19 mouse cellular contexts compared by ENCODE assay signal in the genomic region with DNA sequence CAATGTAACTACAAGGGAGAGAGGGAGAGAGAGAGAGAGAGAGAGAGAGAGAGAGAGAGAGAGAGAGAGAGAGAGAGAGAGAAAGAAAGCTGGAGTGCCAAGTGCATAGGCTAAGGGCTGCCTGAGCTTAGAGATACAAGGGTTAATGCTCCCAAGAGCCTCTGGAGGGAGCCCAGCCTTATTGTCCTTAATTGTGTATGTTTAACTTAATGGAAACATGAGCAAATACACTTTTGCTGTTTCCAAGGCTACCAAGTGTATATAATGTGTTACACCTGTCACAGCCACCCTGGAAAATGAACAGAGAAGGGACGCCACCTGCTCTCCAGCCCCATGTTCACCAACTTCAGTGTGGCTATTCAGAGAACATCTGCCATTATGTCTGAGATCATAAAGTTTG.
DNase-seq lines count a peak whose midpoint lies in the region; ATAC-seq and TF ChIP-seq lines count a peak whose summit lies in the region.
"Had no signal": no experiment of that assay in that cellular context is flagged by ENCODE, and none has a peak within 500 bp of the region (broad histone marks: within the 10 kb centered on the region; RNA-seq: fewer than 3 reads in every experiment).

No protein-coding gene starts in this region.

- TF ChIP-seq POLR2A in brain, embryonic 14.5 days (IDR thresholded peaks at IDR 0.05; ENCODE audit: borderline replicate concordance, extremely low read depth, insufficient read depth, insufficient read length, poor library complexity, severe bottlenecking): no peak

- no peak overlapping the region for H3K27ac ChIP-seq in embryonic facial prominence, embryonic 11.5 days (replicated peaks; ENCODE audit: low read depth, low read length)
- no peak overlapping the region for H3K27ac ChIP-seq in embryonic facial prominence, embryonic 10.5 days (replicated peaks)
- H3K27ac ChIP-seq in lung, embryonic 14.5 days (ENCODE audit: low read depth): no peak overlapping the region
- no peak overlapping the region for H3K27ac ChIP-seq in stomach, embryonic 16.5 days (ENCODE audit: low read length)
- H3K27ac ChIP-seq: embryonic facial prominence, embryonic 13.5 days; forebrain, embryonic 15.5 days; heart, adult 2 months; heart, embryonic 15.5 days; hindbrain, embryonic 10.5 days; hindbrain, embryonic 14.5 days had no signal

- H3K4me1 ChIP-seq in embryonic facial prominence, embryonic 11.5 days (ENCODE audit: control insufficient read depth, insufficient read depth, low read length): no peaks in the 10 kb centered on the region
- no peaks in the 10 kb centered on the region for H3K4me1 ChIP-seq in embryonic facial prominence, embryonic 10.5 days
- H3K4me1 ChIP-seq in lung, embryonic 14.5 days (ENCODE audit: insufficient read depth): no peaks in the 10 kb centered on the region
- no peaks in the 10 kb centered on the region for H3K4me1 ChIP-seq in stomach, embryonic 16.5 days (ENCODE audit: control insufficient read depth, insufficient read depth, low read length)
- H3K4me1 ChIP-seq: embryonic facial prominence, embryonic 13.5 days; forebrain, embryonic 15.5 days; heart, embryonic 15.5 days; hindbrain, embryonic 10.5 days had no signal

- no peak overlapping the region for H3K4me2 ChIP-seq in embryonic facial prominence, embryonic 11.5 days (ENCODE audit: low read depth, low read length)
- no peak overlapping the region for H3K4me2 ChIP-seq in lung, embryonic 14.5 days
- H3K4me2 ChIP-seq in stomach, embryonic 16.5 days (ENCODE audit: low read depth, low read length): no peak overlapping the region
- H3K4me2 ChIP-seq: embryonic facial prominence, embryonic 13.5 days; forebrain, embryonic 15.5 days; heart, embryonic 11.5 days; heart, embryonic 15.5 days; hindbrain, embryonic 14.5 days had no signal

- no peaks in the 10 kb centered on the region for H3K9me3 ChIP-seq in embryonic facial prominence, embryonic 11.5 days (replicated peaks; ENCODE audit: control insufficient read depth, low read length)
- H3K9me3 ChIP-seq in embryonic facial prominence, embryonic 10.5 days: no peaks in the 10 kb centered on the region
- H3K9me3 ChIP-seq in lung, embryonic 14.5 days (ENCODE audit: low read depth, low read length): no peaks in the 10 kb centered on the region
- no peaks in the 10 kb centered on the region for H3K9me3 ChIP-seq in stomach, embryonic 16.5 days (replicated peaks; ENCODE audit: control insufficient read depth, low read length)
- H3K9me3 ChIP-seq: embryonic facial prominence, embryonic 13.5 days; forebrain, embryonic 15.5 days; heart, embryonic 15.5 days; hindbrain, embryonic 10.5 days had no signal

- H3K27me3 ChIP-seq in embryonic facial prominence, embryonic 11.5 days (ENCODE audit: control insufficient read depth, insufficient read depth, low read length): no peaks in the 10 kb centered on the region
- H3K27me3 ChIP-seq in embryonic facial prominence, embryonic 10.5 days (replicated peaks; ENCODE audit: low read depth, poor library complexity, severe bottlenecking): no peaks in the 10 kb centered on the region
- no peaks in the 10 kb centered on the region for H3K27me3 ChIP-seq in lung, embryonic 14.5 days (ENCODE audit: insufficient read depth, low read length)
- H3K27me3 ChIP-seq in stomach, embryonic 16.5 days (ENCODE audit: control insufficient read depth, insufficient read depth, low read length): no peaks in the 10 kb centered on the region
- H3K27me3 ChIP-seq: forebrain, embryonic 15.5 days; heart, embryonic 15.5 days had no signal

- no peak for ATAC-seq in embryonic facial prominence, embryonic 11.5 days (replicated peaks; ENCODE audit: insufficient number of reproducible peaks, low FRiP score, low TSS enrichment, low read depth)
- ATAC-seq in lung, embryonic 14.5 days (ENCODE audit: insufficient read depth): peak; percentile 68; the same call in 1 of the 2 replicates
- peak; percentile 71; the same call in 1 of the 2 replicates for ATAC-seq in stomach, embryonic 16.5 days (ENCODE audit: insufficient read depth, low FRiP score)
- ATAC-seq: forebrain, embryonic 15.5 days had no signal

- H3K4me3 ChIP-seq in embryonic facial prominence, embryonic 11.5 days (ENCODE audit: low read depth, low read length): no peak overlapping the region
- H3K4me3 ChIP-seq in embryonic facial prominence, embryonic 10.5 days: no peak overlapping the region
- H3K4me3 ChIP-seq in lung, embryonic 14.5 days (ENCODE audit: low read depth, low read length): no peak overlapping the region
- no peak overlapping the region for H3K4me3 ChIP-seq in stomach, embryonic 16.5 days (replicated peaks; ENCODE audit: low read length)
- H3K4me3 ChIP-seq: embryonic facial prominence, embryonic 13.5 days; forebrain, embryonic 15.5 days; heart, adult 2 months; heart, embryonic 15.5 days; hindbrain, embryonic 10.5 days had no signal

- peak; percentile 6 for DNase-seq in embryonic facial prominence, embryonic 11.5 days (ENCODE audit: low spot score)
- no peak for DNase-seq in embryonic facial prominence, embryonic 10.5 days (ENCODE audit: low spot score)
- peak; percentile 46 for DNase-seq in lung, embryonic 14.5 days
- DNase-seq in lung, postnatal 10 days: no peak
- peak; percentile 62 for DNase-seq in brain, embryonic 14.5 days (ENCODE audit: low read depth)
- no peak for DNase-seq in kidney, postnatal 4 days
- DNase-seq: adrenal gland, postnatal 10 days; cerebellum, adult 11-12 months; cerebellum, adult 9-10 months; cerebellum, postnatal 25 days; heart, adult 2 months; heart, postnatal 14 days had no signal

- no peak overlapping the region for H3K9ac ChIP-seq in embryonic facial prominence, embryonic 11.5 days (replicated peaks; ENCODE audit: low read length)
- no peak overlapping the region for H3K9ac ChIP-seq in lung, embryonic 14.5 days
- no peak overlapping the region for H3K9ac ChIP-seq in stomach, embryonic 16.5 days (ENCODE audit: low read length)
- H3K9ac ChIP-seq: embryonic facial prominence, embryonic 13.5 days; forebrain, embryonic 15.5 days; heart, embryonic 15.5 days; hindbrain, embryonic 14.5 days had no signal

- TF ChIP-seq CTCF in lung, embryonic 14.5 days (IDR thresholded peaks at IDR 0.05; ENCODE audit: low read depth): no peak
- no peak for TF ChIP-seq CTCF in brain, embryonic 14.5 days (IDR thresholded peaks at IDR 0.05; ENCODE audit: borderline replicate concordance, extremely low read depth, insufficient read depth, insufficient read length)

- WGBS in embryonic facial prominence, embryonic 11.5 days: 67% methylated on average over 1 of the region's 1 CpGs
- WGBS in embryonic facial prominence, embryonic 10.5 days: 88% methylated on average over 1 of the region's 1 CpGs
- 33% methylated on average over 1 of the region's 1 CpGs for WGBS in lung, embryonic 14.5 days
- 40% methylated on average over 1 of the region's 1 CpGs for WGBS in stomach, embryonic 16.5 days

- no peaks in the 10 kb centered on the region for H3K36me3 ChIP-seq in embryonic facial prominence, embryonic 11.5 days (replicated peaks; ENCODE audit: control insufficient read depth, insufficient read depth, low read depth, low read length)
- no peaks in the 10 kb centered on the region for H3K36me3 ChIP-seq in embryonic facial prominence, embryonic 10.5 days (replicated peaks)
- H3K36me3 ChIP-seq in lung, embryonic 14.5 days (ENCODE audit: insufficient read depth): no peaks in the 10 kb centered on the region
- no peaks in the 10 kb centered on the region for H3K36me3 ChIP-seq in stomach, embryonic 16.5 days (ENCODE audit: control insufficient read depth, insufficient read depth, low read length)
- H3K36me3 ChIP-seq: embryonic facial prominence, embryonic 13.5 days; forebrain, embryonic 15.5 days; heart, embryonic 15.5 days; hindbrain, embryonic 10.5 days had no signal

Comparison
In these comparisons a context has a peak if more than half of its experiments do, and no peak if none do; other contexts are left out.
1. DNase-seq: peak in embryonic facial prominence, embryonic 11.5 days (single experiment), lung, embryonic 14.5 days (single experiment) and brain, embryonic 14.5 days (single experiment); none in embryonic facial prominence, embryonic 10.5 days (single experiment), lung, postnatal 10 days (single experiment) and kidney, postnatal 4 days (0 of 2).